Mouse (Mus musculus) liver, adult 2 months (tissue): ENCODE measurements around the gene Plekha3.

Source experiments
- CTCF ChIP-seq: fragments of 200-500 bp; IDR thresholded peaks from 2 replicates; pipeline ENCODE4 v1.5.1; 2011; ENCODE audit warnings: low read depth, low read length, control low read depth
- POLR2A ChIP-seq: fragments of 200-500 bp; IDR thresholded peaks from 2 replicates; pipeline ENCODE4 v1.6.1; 2011; ENCODE audit warnings: low read length, control low read depth; ENCODE audit not compliant: insufficient read depth; ENCODE audit errors: extremely low read depth

DNA sequence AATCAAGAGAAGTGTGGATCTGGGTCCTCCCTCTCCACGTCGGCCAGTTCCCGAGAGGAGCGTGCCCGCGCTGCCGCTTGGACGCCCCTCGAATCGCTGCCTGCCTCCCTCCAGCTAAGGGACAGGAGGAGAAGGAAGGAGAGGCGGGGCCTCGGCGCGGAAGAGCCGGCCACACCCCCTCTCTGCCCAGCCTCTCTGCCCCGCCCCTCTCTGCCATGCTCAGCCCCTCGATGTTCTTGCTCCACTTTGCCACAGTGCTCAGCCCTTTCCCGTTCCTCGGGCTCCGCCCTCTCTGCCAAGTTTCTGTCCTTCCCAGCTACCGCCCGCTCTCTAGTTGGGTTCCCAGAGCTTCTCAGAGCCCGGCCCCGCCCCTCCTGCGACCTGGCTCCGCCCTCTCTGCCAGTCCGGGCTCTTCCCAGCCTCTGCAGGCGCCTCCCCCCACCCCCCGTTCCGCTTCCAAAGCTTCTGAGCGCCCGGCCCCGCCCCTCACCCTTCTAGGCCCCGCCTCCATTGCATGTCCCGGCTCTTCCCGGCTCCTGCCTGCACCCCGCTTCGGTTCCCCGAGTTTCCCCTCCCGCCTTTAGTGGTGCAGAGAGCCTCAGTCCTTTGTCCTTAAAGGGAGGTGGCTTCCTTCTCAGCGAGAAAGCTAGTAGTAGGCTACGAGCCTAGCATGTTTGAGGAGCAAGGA lies 27.1 kb upstream of the Plekha3 start, which contains the start of the genes Prkra and Pjvk:
- 0 out of 2 replicates have a peak, but pooled peaks have one; percentile 31 for TF ChIP-seq POLR2A
- TF ChIP-seq CTCF: no peak
